Mouse (Mus musculus) heart, embryonic 15.5 days (tissue): ENCODE results near the gene Actr1b. TPM values are rescaled to one million over a fixed set of nuclear protein-coding genes. Genes with fewer than 3 reads are reported as not detected.

Experiments used
- microRNA-seq: library from miRNA; unstranded; fragments of <30 nt; microRNA quantifications from one replicate; pipeline ENCODE4, GENCODE M21; 2016
- polyA plus RNA-seq: library from polyadenylated mRNA; unstranded; fragments of >200 nt; fragmentation: Nextera tagmentation; extraction: Ambion mirVana; gene quantifications from 2 replicates; pipeline ENCODE4 v1.2.1, GENCODE M21; 2015

Actr1b gene
- polyA plus RNA-seq, 1 experiment from 2014 or later: 73.4 TPM

Small RNA genes within 50 kb of the gene (microRNA-seq; reads per million reads assigned to microRNA genes)
- not detected for gene Gm24133

Other genes starting within 250 kb of the Actr1b start
- 5.4 and 6.9 TPM in 2 replicates for gene Cnnm4, start 242.8 kb downstream of the Actr1b start, polyA plus RNA-seq
- gene Cnnm3, start 202.6 kb downstream of the Actr1b start, polyA plus RNA-seq: 2.4 and 3.5 TPM in 2 replicates
- gene Ankrd23, start 177.5 kb downstream of the Actr1b start, polyA plus RNA-seq: 25.3 and 26.7 TPM in 2 replicates
- 0.22 TPM in 1 of 2 replicates, not detected in the other for gene Gm42417, start 175.0 kb downstream of the Actr1b start, polyA plus RNA-seq
- 27.3 and 30.4 TPM in 2 replicates for gene Ankrd39, start 167.0 kb downstream of the Actr1b start, polyA plus RNA-seq
- 7.9 and 10.9 TPM in 2 replicates for gene Sema4c, start 156.1 kb downstream of the Actr1b start, polyA plus RNA-seq
- 0.68 and 1.5 TPM in 2 replicates for gene Fam178b, start 31.2 kb downstream of the Actr1b start, polyA plus RNA-seq
- gene Cox5b, start 23.0 kb downstream of the Actr1b start, polyA plus RNA-seq: 1,122 and 1,401 TPM in 2 replicates
- gene 4933424G06Rik, start 4.3 kb downstream of the Actr1b start, polyA plus RNA-seq: 0.18 and 0.24 TPM in 2 replicates
- gene Zap70, start 47.4 kb upstream of the Actr1b start, polyA plus RNA-seq: 0.47 and 2.9 TPM in 2 replicates
- gene Tmem131, start 229.2 kb upstream of the Actr1b start, polyA plus RNA-seq: 6.2 and 8.6 TPM in 2 replicates